Mouse (Mus musculus) A20 (cell line): ENCODE data around the gene Plekhb1.

Experiments
- DNase-seq: peaks from one replicate; pipeline ENCODE4 v3.0.0-alpha.2; 2011; ENCODE audit warnings: low read depth, low spot score

Plekhb1 gene

GRCm38 (mm10) chr7:100662231-100662630, at the start of gene Plekhb1:
Gene Plekhb1, minus strand, starts transcription at chr7:100662414.
- no peak for DNase-seq

- no peak for DNase-seq
Observed at GRCm38 (mm10) chr7:100706883-100707480, 44.8 kb upstream of the Plekhb1 start.

GRCm38 (mm10) chr7:100706143-100706841, 44.1 kb upstream of the Plekhb1 start, which contains the start of gene Fam168a:
Gene Fam168a, plus strand, starts transcription at chr7:100706635.
- peak; percentile 98 for DNase-seq

DNA sequence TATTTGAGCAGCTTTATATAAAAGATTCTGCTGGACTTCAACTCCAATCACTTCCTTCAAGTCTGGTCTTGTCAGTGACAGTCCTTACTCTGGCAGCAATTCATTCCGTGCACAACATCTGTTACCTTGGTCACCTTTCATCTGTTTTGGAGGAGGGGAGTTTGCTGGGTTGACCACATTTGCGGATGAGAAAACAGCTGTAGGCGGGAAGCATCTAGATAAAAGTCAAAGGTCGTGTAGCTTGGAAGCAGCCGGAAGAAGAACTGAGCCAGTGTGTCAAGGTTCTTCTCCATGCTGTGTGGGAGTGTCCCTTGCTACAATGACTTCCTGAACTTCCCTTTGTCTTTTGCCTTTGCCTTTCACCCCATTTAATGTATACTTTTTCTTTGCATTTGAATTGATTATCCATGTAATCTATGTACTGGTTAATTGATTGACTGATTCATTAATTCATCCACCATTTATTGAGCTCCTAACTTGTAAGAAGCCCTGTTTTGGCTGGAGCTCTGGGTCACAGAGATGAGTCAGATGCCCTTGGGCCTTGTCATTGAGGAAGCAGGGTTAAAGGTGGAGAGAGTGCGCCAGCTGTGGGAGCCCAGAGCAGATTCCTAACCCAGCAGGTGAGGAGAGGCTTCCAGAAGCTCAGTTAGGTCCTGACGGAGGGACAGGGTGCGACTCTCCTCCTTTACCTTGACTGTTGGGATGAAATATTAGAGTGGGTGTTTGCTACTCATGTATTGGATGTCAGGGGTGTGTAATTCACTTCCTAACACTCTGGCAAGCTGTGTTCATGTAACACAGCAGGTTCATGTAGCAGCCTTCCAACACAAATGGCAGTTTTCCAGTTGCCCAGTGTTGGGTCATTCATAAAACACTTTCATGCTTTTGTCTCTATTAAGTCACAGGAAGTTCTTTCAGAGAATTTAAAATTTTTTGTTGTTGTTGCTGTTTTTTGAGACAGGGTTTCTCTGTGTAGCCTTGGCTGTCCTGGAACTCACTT, 37.9 kb upstream of the Plekhb1 start:
- DNase-seq = no peak

DNA sequence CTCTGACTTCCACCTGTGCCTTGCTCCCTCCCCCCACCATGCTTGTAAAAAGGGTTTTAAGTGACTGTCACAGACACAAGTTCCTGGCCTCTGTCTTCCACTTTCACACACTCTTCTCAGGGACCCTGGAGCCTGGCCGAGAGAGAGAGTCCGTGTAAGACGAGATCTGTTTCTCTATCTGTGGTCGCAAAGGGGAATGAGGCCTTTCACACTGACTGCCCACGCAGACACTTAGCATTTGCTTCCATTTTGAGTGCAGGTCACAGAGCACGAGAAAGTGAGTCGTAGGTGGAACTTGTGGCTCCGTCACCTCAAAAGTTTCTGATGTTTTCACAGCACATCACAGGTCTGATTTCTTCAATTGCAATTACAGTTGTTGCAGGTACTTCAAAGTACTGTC, 31.0 kb upstream of the Plekhb1 start:
- no peak for DNase-seq

- DNase-seq = no peak
Observed at GRCm38 (mm10) chr7:100688471-100688870, 26.3 kb upstream of the Plekhb1 start.

GRCm38 (mm10) chr7:100685061-100686030, 23.1 kb upstream of the Plekhb1 start:
- peak; percentile 82 for DNase-seq

DNA sequence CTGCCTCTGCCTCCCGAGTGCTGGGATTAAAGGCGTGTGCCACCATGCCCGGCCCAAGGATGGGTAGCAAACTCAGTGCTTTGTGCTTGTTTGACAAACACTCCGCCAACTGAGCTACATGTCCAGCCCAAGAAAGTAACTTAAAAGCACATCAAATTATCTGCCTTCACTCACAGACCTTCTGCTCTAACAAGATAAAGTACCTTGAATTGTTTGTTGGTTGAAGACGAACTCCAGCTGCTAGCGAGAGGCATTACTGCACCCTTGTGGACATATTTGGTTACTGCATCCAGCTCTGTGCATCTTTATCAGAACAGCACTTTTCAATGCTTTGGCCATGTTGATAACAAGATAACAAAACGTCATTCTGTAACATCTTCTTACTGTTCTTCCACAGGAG, 22.3 kb upstream of the Plekhb1 start:
- DNase-seq = peak; percentile 78

- DNase-seq = no peak
Observed at GRCm38 (mm10) chr7:100684081-100684480, 21.9 kb upstream of the Plekhb1 start.

GRCm38 (mm10) chr7:100683241-100683640, 21.0 kb upstream of the Plekhb1 start:
- no peak for DNase-seq

- no peak for DNase-seq
Observed at GRCm38 (mm10) chr7:100681132-100681531, 18.9 kb upstream of the Plekhb1 start.

DNA sequence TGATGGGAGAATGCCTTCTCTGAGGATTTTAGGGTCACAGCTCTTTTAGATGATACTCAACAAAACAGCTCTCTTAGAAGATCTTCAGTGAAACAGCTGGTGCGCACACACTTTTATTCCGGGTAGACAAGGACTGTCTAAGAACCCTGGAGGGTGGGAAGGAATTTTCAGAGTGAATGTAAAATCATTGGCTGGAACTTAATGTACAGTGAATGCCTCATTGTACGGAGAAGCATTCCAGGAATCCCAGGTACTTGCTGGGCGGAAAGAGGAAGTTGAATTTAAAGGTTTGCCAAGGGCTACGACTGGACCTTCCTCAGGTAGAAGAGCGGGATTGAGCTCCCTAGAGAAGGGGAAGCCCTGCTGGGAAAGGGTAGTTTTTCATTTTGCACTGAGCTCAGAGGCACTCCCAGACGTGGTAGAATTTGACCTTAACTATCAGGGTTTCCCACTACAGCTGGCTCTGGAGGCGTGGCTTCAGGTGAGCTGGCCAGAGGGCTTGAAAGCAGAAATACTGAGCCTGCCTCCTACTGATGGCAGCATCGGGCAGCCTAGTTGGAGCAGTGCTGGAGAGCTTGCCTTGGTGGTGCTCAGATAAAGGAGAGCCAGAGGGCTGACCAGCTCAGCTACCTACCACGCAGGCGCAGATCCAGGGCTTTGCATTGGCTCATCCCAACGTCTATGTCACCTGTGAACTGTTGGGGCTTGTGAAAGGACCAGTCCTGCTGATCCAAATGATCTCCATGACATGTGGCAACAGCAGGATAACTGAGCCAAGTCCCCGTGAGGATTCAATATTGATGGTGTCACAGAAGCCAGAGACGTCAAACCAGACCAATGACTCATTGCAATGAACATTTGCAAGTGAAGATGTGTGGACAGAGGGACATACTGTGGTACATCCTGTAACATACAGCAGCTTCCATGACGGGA, 17.0 kb upstream of the Plekhb1 start:
- no peak for DNase-seq

- no peak for DNase-seq
Observed at GRCm38 (mm10) chr7:100678052-100678451, 15.8 kb upstream of the Plekhb1 start.

GRCm38 (mm10) chr7:100674941-100675340, 12.7 kb upstream of the Plekhb1 start:
- peak; percentile 65 for DNase-seq

- DNase-seq = no peak
Observed at GRCm38 (mm10) chr7:100673452-100673851, 11.2 kb upstream of the Plekhb1 start.

- no peak for DNase-seq
Observed at GRCm38 (mm10) chr7:100670646-100671045, 8.4 kb upstream of the Plekhb1 start.

DNA sequence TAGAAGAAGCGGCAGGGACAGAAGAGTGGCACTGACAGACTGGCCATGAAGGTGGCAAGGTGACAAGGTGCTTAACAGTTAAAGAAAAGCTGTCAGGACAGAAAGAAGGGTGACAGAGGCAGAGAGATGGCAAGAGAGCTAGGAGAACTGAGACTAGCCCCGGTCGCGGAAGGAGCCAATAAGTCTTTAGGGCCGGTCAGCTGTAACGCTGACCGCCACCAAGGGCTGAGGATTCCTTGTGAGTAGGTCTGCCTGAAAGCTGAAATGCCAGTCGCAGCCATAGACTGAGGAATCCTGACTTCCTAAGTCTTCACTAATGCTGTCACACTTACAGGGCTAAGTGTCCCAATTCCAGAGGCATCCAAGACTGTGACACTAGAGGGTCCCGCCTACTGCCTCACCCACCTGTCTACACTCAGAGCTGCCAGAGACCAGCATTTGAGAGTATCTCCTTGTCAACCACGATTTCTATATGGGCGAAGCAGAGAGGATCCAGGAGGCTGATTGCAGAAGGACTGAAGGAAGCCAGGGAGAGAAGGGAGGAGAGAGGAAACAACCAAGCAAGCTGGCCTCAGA, 1.6 kb upstream of the Plekhb1 start:
- DNase-seq = no peak

DNA sequence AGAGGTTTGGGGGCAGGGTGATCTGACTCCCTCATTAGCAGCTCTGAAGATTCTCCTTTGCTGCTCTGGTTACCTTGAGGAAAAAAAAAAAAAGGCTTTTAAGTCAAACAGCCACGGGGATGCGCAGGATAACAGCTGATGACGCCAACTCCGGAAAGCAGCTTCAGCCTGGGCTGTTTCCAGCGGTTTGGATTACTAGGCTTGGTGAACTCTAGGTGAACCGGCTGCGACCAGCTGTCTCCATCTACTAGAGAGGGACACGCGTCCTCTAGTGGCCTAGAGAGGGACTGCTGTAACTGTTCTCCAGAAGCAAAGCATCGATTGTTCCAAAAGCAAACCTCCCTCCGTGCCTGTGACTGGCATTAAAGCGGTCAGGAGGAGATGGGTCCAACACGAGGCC, 976 bp upstream of the Plekhb1 start:
- DNase-seq = peak; percentile 81

GRCm38 (mm10) chr7:100661264-100661663, 950 bp downstream of the Plekhb1 start:
- DNase-seq = no peak
